Mouse (Mus musculus): ENCODE data around the gene Uncx.

- no peak for TF ChIP-seq CTCF (conservative IDR thresholded peaks at IDR 0.05 in 1 of 2, IDR thresholded peaks at IDR 0.05 in 1 of 2; ENCODE audit: low read depth in 2 of 2, low read length in 2 of 2)
- no peak for TF ChIP-seq CHD1 (IDR thresholded peaks at IDR 0.05; ENCODE audit: low read depth, low read length)
- no peak for TF ChIP-seq MAX (IDR thresholded peaks at IDR 0.05; ENCODE audit: low read length)
- no peak for TF ChIP-seq EP300 (IDR thresholded peaks at IDR 0.05; ENCODE audit: low read length)
- no peak for TF ChIP-seq POLR2A (IDR thresholded peaks at IDR 0.05; ENCODE audit: low read depth, low read length)
- TF ChIP-seq CHD2 (IDR thresholded peaks at IDR 0.05; ENCODE audit: low read length) = no peak
- TF ChIP-seq ETS1 (conservative IDR thresholded peaks at IDR 0.05; ENCODE audit: low read depth, low read length) = no peak
- no peak for TF ChIP-seq NELFE (IDR thresholded peaks at IDR 0.05; ENCODE audit: low read depth, low read length)
- TF ChIP-seq E2F4 (IDR thresholded peaks at IDR 0.05; ENCODE audit: insufficient replicate concordance, low read depth, low read length) = no peak
- no peak for TF ChIP-seq HCFC1 (IDR thresholded peaks at IDR 0.05; ENCODE audit: low read depth, low read length)
- no peak for TF ChIP-seq IRF4 (IDR thresholded peaks at IDR 0.05; ENCODE audit: low read depth, low read length)
- TF ChIP-seq ZC3H11A (IDR thresholded peaks at IDR 0.05; ENCODE audit: low read depth, low read length) = no peak
- no peak for TF ChIP-seq JUND (conservative IDR thresholded peaks at IDR 0.05; ENCODE audit: low read depth, low read length)
- TF ChIP-seq MYC (IDR thresholded peaks at IDR 0.05; ENCODE audit: low read depth, low read length) = no peak
These were observed 42.4 kb downstream of the Uncx start for GRCm38 (mm10) chr5:139585748-139586060.

Measured in CH12.LX (cell line).